Mouse (Mus musculus): ENCODE results near the gene Tmem38b. TPM values are rescaled to one million over a fixed set of nuclear protein-coding genes. Genes with fewer than 3 reads are reported as not detected.
"Not testable (repeated sequence)": the region's sequence is repeated elsewhere in the genome, so short reads cannot be mapped to it uniquely, and the experiment has no call there.

The Tmem38b gene
- total RNA-seq (2021) (10 to 100 TPM; 22.0 to 25.3 TPM), polyA plus RNA-seq (2012; rRNA removed) (3.5 and 9.5 TPM in 2 replicates)
- long read RNA-seq, transcript Tmem38b-201 (6 exons, 2,862 nt), result major isoform, 17 of 21 reads
- long read RNA-seq, partial matches to known transcripts, result 0 of 21 reads
- long read RNA-seq, other reads (novel, unspliced or antisense), result 4 of 21 reads

DNA sequence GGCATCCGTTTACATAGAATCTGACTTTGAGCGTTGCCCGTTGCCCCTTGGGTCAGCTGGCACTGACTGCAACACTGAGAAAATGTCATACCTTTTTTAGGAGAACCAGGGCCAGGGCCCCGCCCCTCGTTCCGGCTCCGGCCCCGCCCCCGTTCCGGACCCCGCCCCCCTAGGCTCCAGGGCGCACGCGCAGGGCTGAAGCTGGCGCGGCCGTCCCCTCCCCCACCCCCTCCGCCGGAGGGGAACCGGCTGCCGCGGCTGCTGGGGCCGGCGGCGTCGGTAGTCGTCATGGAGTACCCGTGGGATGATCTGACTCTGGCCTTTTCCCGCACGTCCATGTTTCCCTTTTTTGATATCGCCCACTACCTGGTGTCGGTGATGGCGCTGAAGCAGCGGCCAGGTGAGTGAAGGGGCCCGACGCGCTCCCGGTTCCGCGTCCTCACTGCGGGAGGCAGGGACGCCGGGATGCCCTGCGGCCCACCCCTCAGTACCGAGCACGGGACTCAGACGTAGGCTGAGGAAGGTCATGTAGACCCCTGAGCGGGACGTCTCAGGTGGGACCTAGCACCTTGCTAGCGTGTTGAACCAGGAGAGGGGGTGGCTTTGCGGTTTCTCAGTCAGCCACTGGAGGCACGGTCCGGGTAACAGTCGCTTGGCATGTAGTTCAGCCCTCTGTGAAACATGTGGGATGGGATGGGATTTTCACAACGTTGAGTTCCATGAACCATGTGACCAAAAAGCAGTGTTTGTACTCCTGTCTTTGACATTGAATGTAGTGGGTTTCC is at the start of gene Tmem38b:
Tmem38b (plus strand) TSS at position 225 of the 785 bp plus-strand sequence.
- DNase-seq, result peak; percentile 89

DNA sequence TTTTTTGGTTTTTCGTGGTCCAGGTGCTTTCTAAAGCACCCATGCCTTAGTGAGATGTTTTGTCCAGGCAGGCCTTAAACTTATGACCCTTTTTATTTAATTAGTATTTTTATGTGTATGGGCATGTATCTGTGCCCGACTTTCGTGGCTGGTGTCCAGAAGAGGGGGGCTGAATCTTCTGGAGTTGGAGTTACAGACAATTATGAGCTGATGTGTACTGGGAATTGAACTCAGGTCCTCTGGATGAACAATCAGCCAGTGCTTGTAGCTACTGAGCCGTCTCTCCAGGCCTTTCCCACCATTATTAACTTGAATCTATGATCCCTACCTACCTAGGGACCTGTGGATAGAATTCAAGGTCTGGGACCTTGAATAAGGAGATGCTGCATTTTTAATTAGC is 44.4 kb upstream of the Tmem38b start:
- DNase-seq, result no peak

DNA sequence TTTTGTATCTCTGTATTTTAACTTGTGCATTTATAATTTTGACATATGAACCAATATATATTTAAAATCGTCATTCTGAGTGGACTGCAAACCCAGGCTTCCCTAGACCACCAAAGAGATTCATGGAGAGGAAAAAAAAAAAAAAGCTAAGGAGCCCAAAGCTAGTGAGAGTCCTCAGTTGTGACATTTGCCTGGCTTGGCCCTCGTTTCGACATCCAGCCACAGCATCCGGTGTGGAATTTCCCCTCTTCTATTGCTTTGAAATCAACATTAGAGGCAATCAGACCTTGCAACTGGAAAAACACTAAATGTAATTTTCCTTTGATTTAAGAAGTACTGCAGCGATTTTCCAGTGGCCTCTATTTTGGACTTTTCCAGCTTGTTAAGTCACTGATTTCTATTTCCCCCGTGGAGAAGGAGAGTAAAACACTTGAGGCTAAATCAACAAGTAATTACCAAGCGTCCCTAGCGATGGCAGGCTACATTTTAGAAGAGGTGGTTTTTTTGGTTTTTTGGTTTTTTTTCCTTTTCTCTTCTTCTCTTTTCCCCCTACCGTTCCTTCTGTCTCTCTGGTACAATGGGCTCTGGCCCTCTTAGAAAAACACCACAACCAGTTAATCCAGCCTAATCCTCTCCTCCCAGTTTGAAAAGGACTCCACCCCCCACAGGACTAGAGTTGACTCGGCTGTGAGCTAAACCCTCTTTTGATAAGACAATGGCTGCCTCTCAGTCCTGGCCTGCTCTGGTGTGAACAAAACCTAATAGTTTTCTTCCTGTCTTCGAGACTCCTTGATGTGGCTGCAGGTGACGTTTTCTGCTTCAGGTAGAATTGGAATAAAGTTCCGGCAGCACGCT is 43.4 kb upstream of the Tmem38b start:
- DNase-seq, result no peak

DNA sequence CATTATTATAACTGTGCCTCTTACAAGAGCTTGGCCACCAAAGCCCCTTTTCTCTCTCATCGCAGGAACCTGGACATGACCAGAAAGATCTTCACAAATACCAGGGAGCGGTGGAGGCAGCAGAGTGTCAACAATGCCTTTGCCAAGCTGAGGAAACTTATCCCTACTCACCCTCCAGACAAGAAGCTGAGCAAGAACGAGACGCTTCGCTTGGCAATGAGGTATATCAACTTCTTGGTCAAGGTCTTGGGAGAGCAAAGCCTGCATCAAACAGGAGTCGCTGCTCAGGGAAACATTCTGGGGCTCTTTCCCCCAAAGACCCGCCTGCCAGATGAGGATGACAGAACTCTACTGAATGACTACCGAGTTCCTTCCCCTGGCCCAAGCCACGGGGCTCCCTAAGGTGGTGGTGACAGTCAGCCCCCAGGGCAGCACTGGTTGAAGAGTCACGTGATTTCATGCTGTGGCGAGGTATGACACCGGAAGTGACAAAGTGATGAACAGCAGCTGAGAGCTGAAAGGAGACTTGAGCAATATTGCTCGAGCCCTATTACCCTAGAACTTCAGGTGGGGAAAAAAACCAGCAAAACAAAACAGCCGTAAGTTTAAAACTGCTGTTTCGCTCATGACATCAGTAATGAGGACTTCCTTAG is 40.0 kb upstream of the Tmem38b start:
- DNase-seq, result no peak

DNA sequence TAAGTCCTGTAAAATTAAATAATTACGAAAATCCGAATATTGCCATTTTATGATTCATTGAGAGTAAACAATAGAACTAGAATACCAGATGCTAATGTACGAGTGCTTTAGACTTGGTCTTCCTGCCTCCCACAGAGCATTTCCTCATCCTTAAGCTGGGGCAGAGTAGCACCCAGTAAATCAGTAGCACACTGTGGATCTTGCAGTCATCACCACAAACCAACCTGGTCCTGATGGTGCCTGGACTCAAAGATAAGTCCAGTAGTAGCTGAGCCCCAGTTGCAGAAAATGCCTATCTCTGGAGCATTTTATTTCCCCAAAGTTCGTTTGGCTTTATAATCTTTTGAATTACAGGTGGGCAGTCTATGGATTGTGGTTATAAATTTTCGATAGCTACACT is 39.0 kb upstream of the Tmem38b start:
- DNase-seq, result no peak

DNA sequence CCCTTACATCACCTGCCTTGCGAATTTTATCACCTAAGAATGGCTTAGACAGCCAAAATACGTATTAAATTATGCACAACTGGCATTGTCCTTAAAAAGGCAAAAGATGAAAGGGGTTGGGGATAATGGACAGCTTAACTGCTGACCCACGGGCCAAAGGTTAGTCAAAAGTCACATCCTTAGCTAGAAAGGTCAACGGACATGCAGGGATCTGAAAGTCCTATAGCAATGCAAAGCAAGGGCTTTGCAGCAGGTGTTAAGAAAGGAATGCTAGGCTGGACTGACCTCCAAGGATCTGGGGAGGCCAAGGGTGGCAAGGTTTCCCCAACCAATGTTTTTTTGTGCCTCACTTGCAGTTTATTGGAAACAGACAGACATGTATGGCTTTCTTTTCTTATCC is 36.5 kb upstream of the Tmem38b start:
- DNase-seq, result no peak

DNA sequence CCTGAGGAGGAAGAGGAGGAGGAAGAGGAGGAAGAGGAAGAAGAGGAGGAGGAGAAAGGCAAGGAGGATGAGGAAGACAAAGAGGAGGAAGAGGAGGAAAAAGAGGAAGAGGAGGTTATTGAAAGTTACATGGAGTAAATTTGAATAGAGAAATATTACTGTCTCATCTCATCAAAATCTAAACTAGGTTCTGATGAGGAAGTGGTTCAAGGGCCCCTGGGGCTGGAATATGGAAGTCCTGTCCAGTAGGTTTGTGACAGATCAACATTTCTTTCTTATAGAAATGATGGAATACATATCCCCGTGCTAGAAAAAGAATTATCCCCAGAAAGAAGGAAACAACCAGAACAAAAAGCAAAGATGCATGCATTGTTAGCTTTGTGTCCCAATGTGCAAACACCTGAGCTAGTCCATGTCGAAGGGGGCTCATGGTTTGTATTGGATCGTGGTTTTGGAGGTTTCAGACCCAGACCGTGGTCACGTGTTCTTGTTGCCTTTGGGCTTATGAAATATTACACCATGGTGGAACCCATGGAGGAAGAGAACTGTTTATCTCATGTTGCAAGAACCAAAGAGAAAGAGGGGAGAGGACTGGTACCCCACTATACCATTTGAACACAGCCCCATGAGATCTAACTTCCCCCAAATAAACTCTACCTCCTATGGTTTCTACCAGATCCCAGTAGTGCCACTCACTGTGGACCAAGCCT is 31.4 kb upstream of the Tmem38b start:
- DNase-seq, result no peak

DNA sequence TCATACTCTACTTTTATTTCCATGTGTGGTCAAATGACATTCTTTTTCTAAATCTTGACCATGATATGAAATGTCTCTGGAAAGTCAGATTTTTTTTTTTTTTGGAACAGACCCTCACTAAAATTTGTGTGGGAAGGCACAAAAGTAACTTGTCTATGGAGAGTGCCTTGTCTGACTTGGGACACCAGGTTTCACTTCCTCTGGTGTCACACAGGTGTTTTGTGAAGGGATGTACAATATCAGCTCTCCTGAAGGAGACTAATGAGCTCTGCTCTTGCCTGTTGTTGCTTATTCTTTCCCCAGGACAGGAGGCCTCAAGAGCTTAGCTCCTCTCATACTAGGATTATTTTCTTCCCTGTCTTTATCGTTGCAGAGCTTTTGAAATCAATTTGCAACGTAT is 30.8 kb upstream of the Tmem38b start:
- DNase-seq, result no peak

DNA sequence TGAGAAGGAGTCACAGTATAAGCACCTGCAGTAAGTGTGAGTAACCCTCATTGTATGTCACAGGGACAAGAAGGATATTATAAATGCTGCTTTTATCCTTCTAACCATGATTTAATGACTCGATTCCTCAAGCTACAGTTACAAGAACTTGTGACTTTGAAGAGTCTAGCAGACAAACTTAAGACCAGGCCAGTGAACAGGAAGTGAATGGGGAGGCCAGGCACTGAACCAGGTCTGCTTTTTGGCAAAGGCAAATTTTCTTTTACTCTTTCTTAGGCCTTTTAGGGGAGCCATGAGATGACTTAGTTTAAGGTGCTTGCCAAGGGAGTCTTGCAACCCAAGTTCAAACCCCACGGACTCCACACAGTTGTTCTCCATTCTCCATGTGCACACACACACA is 30.1 kb upstream of the Tmem38b start:
- DNase-seq, result no peak

DNA sequence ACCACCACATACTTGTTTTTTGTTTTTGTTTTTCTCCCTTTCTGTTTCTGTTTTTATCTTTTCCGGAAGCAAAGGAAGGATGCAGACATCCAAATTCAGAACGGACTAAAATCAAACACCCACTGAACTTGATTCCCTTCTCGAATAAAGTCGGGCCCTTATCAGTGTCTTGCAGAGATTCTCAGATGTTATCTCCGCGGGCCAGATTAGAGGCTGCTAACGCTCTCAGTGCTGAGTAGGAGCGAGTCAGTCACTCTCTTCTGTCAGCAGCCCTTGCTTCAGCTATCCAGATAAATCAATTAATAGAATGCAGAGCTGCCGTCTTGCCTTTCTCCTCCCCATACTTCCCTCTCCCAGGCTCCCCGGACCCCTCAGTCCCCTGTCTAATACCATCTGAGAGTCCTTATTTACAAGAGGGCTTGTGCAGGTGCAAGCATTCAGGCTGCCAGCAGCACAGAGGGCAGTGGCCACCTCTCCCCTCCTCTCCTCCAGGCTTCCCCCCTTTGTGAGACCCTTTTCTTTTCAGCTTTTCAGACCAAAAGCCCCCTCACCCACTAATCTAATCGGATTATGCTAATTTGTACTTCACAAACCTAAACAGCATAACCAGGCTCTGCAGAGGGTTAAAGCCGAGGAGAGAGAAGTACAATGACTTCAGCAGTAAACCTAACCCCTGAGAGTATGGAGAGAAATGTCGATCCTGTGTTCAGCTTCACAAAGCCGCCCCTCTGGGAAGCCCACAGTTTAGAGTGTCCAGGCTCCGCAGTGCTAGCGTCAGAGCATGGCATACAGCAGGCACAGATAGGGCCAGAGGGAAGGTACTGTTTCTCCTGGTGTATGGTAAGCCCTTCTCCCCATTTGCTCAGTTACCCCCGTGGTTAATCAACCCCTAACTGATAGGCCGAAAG is 28.7 kb upstream of the Tmem38b start:
- no peak for DNase-seq

DNA sequence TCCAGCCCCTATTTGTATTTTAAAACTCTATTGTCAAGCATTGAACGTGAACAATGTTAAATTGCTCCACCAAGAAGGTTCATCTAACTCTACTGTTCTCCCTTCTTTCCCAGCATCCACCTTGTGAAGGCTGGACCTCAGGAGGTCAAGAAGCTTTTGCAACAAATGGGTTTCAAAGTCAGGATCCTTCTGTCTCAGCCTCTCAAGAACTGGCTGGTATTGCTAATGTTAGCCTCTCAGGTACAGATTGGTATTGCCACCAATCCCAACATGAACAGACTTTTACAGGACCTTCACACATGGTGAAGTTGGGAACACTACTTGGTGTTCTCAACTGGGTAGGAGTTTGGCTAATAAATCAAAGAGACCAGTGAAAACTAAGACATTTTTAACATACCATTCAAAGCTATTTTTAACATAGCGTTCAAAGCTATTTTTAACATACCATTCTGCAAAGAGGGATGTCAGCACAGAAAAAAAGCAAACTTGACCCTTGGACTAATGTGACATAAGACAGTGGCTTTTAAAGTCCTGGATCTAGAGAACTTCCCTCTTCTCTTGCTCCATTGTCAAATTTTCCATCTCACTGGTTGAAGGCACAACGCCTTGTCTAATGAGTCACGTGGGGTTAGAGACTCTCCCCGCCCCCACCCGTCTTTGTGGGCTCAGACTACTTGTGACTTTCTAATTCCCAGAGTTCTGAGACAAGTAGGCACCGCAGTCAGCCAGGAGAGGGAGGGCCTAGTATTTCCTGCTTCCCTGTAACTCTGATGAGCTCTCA is 26.8 kb upstream of the Tmem38b start:
- DNase-seq, result no peak

DNA sequence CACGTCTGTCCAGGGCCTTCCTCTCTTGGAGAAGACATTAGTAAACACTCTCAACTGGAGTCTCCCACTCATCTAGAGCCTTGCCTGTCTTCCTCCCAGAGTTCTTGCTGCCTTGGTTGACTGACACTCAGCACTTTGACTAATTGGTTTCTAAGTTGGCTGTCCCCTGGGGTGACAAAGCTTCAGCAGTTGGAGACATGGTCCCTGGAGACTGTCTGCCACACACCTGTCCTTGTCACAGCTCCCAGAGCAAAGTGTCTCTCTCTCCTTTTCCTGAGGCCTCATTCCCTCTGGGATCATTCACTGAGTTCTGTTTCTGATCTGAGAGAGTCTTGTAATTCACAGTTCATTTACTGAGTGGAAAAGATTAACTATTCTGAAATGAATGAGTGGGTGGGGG is 26.1 kb upstream of the Tmem38b start:
- DNase-seq, result no peak

DNA sequence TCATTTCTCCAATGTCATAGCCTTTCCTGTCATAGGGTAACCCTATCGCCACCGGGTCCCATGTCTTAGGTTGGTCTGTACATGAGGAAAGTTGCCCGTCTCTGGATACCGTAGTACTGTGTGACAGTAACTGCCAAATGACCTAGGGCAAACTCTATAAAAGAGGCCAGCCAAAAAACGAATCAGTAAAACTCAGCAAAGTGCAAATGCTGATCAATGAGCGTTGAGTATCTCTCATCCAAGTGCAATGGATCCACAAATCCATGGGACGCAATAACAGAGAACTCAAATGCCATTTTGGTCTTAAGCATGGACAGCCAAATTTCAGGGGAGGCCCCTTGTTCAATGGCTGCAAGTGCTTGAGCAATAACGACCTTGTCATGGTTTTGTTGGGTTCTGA is 22.2 kb upstream of the Tmem38b start:
- not testable (repeated sequence) for DNase-seq

DNA sequence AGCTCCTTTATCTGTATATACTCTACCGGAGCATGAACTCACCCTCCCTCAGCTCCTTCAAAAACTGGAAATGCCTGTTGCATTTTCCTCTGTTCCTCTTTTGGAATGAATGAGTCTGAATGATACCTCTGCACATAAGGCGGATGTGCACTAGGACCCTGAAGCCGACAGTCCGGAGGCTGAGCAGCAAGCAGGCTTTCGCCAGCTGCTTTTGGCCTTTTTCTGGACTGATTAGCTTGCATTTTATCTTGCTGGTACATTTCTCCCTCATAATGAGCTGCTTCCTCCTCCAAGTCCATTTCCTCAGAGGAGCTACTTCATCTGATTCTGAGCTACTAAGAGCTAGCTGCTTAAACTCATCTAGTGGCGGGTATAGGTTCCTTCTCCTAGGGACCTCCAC is 19.4 kb upstream of the Tmem38b start:
- not testable (repeated sequence) for DNase-seq

DNA sequence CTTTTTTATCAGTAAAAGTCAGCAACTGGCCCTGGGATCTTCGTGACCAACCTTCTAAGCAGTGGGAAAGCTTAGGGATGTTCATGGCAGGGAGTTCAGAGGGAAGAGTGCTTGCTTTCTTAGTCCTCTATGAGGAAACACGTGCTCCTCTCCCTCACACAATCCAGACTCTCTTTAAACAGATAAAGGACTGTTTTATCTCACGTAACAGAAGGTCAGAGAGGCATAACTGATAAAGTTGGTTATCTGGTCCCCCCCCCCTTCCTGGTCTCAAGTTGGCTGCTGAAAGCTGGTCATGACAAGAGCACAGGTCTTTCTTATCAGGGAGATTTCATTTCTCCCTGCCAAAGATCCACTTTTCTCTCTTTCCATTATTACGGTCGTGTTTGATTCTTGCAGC is 7.5 kb upstream of the Tmem38b start:
- no peak for DNase-seq

DNA sequence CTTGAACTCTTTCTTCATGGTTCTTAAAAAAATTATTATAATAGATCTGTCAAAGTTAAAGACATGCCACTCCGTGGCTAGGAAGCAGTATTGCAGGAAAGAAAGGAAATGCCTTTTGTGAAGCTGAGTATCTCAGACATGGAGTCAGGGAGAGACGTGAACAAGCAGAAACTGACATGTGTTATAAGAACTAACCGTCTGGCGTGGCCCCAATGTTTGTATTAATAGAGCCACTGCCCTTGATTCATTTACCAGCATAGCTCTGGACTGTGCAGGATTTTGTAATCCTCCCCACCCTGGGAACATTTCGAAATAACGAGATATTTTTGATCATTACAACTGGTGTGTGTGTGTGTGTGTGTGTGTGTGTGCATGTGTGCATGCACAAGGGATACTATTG is 2.1 kb upstream of the Tmem38b start:
- peak; percentile 80 for DNase-seq

DNA sequence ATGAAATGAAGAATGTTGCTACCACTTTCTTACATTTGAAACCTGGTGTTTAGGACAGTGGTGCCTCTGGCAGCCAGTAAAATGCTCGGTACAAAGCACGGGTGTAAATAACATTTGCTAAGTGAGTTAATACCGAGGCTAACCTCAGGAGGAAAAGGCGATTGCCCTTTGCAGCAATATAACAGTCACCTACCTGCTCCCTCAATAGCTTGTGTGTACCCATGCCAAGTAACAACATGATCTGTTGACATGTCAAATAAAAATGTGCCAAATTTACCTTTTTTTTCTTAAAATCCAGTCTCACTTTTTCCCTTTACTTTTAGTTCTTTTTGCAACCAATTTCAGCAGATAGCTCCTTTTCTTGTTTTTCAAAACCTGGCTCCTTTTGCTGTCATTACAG is 1.0 kb upstream of the Tmem38b start:
- no peak for DNase-seq

DNA sequence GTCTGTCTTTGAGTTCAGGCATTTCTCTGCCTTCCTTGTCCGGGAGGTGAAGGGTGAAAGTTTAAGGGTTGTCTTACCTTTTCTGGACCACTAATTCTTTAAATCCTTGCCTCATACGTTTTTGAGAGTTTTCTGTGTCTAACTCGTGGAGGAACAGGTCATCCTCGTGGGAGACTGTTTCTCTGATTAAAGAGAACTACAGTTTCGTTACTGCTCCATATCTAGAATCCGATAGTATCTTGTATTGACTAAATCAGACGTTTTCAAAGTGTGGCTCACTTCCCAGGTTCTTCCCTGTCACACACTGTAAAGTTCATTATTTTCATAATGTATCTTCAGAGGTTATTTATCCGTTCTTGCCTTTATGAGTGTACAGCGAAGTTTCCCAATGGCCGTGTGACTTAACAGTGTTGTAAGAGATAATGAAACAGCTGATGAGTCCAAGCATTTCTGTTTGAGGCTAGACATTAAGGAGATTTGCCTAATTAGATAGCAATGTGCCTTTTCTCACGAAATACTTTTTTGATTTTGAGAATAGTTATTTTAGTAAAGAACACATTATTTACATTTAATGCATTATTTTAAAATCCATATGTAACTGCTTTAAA is 900 bp downstream of the Tmem38b start:
- peak; percentile 44 for DNase-seq

DNA sequence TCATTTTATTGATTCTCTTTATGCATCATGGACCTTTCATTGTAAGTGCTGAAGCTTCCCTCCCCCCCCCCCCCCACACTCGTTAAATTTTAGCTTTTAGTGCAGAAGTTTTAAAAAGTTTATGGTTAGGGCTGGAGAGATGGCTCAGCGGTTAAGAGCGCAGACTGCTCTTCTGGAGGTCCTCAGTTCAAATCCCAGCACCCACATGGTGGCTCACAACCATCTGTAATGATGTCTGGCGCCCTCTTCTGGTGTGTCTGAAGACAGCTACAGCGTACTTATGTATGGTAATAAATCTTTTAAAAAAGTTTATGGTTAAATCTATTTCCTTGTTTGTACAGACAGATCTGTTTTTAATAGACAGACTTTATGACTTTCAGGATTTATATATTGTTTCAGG is 2.0 kb downstream of the Tmem38b start:
- DNase-seq, result no peak

DNA sequence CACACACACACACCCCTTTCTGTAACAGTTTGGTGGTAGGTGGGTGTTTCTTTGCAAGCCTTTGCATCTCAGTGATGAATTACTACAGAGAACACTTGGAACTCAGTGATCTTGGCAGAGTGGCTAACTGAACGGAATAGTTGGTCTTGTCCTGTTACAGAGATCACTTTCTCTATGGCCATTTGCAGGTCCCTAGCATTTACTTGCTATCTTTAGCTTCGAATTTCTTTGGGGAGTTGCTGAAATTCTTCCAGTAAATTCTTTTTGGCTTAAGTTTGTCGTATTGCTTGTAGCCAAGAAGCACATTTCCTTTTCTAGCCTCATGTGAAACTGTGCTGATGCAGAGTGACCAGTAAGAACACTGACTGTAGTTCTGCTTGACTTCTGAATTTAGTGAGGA is 3.1 kb downstream of the Tmem38b start:
- DNase-seq, result no peak
